Mouse (Mus musculus) lung, embryonic 15.5 days (tissue): ENCODE data around the gene Cntnap2. TPM values are rescaled to one million over a fixed set of nuclear protein-coding genes. Genes with fewer than 3 reads are reported as not detected.
"Not testable (repeated sequence)": the region's sequence is repeated elsewhere in the genome, so short reads cannot be mapped to it uniquely, and the experiment has no call there.

Experiments used
- ATAC-seq: fragments of 200-750 bp; cut with Nextera tagmentation; 2 replicates; pipeline ENCODE4 v1.8.0; 2017; ENCODE audit warnings: moderate number of reproducible peaks, borderline replicate concordance; ENCODE audit not compliant: low FRiP score, low TSS enrichment; ENCODE audit errors: extremely low read depth
- H3K27ac ChIP-seq: fragments of 300-500 bp; sonication (generic); 2 replicates; pipeline ENCODE4 v1.5.1; 2015; ENCODE audit warnings: moderate library complexity, mild to moderate bottlenecking, inconsistent platforms
- H3K27me3 ChIP-seq: fragments of 300-500 bp; sonication (generic); 2 replicates; pipeline ENCODE4 v1.6.1; 2015; ENCODE audit warnings: inconsistent platforms
- H3K36me3 ChIP-seq: fragments of 300-500 bp; sonication (generic); 2 replicates; pipeline ENCODE4 v1.6.1; 2015; ENCODE audit warnings: inconsistent platforms
- H3K4me1 ChIP-seq: fragments of 300-500 bp; sonication (generic); 2 replicates; pipeline ENCODE4 v1.6.1; 2015; ENCODE audit warnings: inconsistent platforms
- H3K4me2 ChIP-seq: fragments of 300-500 bp; sonication (generic); 2 replicates; pipeline ENCODE4 v1.6.1; 2015; ENCODE audit warnings: inconsistent platforms, mild to moderate bottlenecking, moderate library complexity
- H3K4me3 ChIP-seq: fragments of 300-500 bp; sonication (generic); 2 replicates; pipeline ENCODE4 v1.5.1; 2015; ENCODE audit warnings: mild to moderate bottlenecking, inconsistent platforms
- H3K9ac ChIP-seq: fragments of 300-500 bp; sonication (generic); 2 replicates; pipeline ENCODE4 v1.6.1; 2015; ENCODE audit warnings: inconsistent platforms
- H3K9me3 ChIP-seq: fragments of 300-500 bp; sonication (generic); 2 replicates; pipeline ENCODE4 v1.6.1; 2016; ENCODE audit warnings: inconsistent platforms
- WGBS: fragments of 180-500 bp; shearing (Covaris S2); methylation state at CpG from one replicate; pipeline ENCODE4 v1.1.7; 2015; 5-methylcytosine and 5-hydroxymethylcytosine counted together
- polyA plus RNA-seq: library from polyadenylated mRNA; unstranded; fragments of >200 nt; fragmentation: Nextera tagmentation; extraction: Ambion mirVana; gene quantifications from 2 replicates; pipeline ENCODE4 v1.2.1, GENCODE M21; 2015

The Cntnap2 gene
- polyA plus RNA-seq, 1 experiment from 2014 or later = 1.0 TPM

DNA sequence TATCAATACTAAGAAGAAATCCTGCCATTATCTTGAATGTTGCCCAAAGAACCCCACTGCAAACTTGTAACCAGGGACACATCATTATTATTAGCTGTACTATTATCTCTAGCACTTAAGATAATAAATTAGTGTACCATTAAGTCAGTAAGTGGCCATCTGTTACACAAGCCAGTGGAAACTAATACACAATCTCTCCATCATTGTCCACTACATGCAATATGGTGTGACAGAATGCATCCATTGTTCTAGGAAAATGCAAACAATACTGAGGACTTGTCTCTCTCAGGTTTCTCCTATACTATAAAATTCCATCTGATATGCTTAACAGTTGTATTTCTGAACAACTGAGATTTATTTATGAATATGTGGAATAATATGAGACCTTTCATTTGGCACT lies 1355.0 kb downstream of the Cntnap2 start:
- no peak overlapping the region for H3K4me2 ChIP-seq
- H3K4me3 ChIP-seq = no peak overlapping the region
- no peaks in the 10 kb centered on the region for H3K36me3 ChIP-seq
- ATAC-seq = no peak
- H3K9ac ChIP-seq = no peak overlapping the region
- no peaks in the 10 kb centered on the region for H3K9me3 ChIP-seq
- no peaks in the 10 kb centered on the region for H3K4me1 ChIP-seq
- no peaks in the 10 kb centered on the region for H3K27me3 ChIP-seq
- no peak overlapping the region for H3K27ac ChIP-seq

DNA sequence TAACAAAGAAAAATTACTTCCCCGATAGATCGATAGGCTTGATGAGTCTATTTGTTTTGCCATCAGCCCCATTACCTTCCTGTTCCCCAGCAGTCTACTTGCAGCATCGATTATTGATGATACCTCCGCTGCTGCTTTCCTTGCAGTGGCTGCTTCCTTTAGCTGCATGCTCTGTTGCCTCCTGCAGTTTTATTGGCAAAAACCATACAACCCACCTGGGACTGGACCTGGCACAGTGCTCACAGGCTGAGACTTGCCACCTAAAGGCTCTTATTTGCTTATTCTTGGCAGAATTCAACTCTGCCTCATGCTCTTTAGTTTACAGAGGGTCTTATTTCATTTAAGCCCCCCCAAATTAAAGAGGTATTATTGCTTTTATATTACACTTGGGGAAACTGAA lies 1355.4 kb downstream of the Cntnap2 start:
- Histone ChIP-seq H3K9ac (no peak overlapping the region), H3K9me3 (no peaks in the 10 kb centered on the region), H3K4me3 (no peak overlapping the region), H3K4me1 (no peaks in the 10 kb centered on the region), H3K4me2 (no peak overlapping the region), H3K27ac (no peak overlapping the region), H3K36me3 (no peaks in the 10 kb centered on the region), H3K27me3 (no peaks in the 10 kb centered on the region)
- ATAC-seq = no peak
- 84% methylated on average over 4 of the region's 4 CpGs for WGBS

DNA sequence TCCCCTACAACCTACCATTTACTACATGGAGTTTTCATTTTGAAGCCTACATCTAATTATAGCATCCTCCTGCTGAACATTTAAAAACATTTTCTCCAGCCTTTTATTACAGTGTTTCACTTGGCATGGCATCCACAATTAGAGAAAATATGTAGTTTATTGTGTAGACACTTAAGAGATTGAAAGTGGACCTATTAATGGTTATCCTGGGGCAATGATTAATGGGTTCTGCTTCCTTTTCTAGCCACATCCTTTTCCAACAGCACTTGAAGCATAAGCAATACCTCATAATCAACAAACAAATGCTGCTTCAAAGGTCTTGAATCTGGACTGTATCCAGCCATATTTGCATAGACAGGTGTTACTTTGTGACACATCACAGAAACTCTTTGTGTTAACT lies 1360.7 kb downstream of the Cntnap2 start:
- Histone ChIP-seq H3K4me1 (no peaks in the 10 kb centered on the region), H3K4me3 (no peak overlapping the region), H3K36me3 (no peaks in the 10 kb centered on the region), H3K4me2 (no peak overlapping the region), H3K9me3 (no peaks in the 10 kb centered on the region), H3K9ac (no peak overlapping the region), H3K27me3 (no peaks in the 10 kb centered on the region), H3K27ac (no peak overlapping the region)
- ATAC-seq = no peak

- Histone ChIP-seq H3K9me3 (no peaks in the 10 kb centered on the region), H3K4me2 (no peak overlapping the region), H3K9ac (no peak overlapping the region), H3K27me3 (no peaks in the 10 kb centered on the region), H3K4me3 (no peak overlapping the region), H3K4me1 (no peaks in the 10 kb centered on the region), H3K36me3 (no peaks in the 10 kb centered on the region), H3K27ac (no peak overlapping the region)
- no peak for ATAC-seq
Observed at GRCm38 (mm10) chr6:46420349-46420748, 1361.2 kb downstream of the Cntnap2 start.

DNA sequence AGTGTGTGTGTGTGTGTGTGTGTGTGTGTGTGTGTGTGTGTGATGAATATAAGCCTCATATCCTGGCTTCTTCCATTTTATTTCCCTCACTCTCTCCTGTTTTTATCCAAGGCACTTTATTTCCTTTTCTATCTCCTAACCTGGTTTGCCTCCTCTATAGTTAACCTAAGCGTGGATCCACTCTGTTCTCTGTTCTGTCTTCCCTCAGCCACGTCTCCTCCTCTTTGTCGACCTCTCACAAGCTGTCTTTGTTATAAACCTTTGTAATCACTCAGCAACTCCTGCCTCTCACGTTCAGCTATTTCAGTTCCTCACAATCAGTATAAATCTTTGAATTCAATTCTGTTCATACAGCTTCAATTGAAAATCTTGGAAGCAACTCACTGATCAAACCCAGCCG lies 1369.1 kb downstream of the Cntnap2 start:
- no peaks in the 10 kb centered on the region for H3K36me3 ChIP-seq
- no peak overlapping the region for H3K4me2 ChIP-seq
- H3K27ac ChIP-seq = no peak overlapping the region
- H3K4me1 ChIP-seq = no peaks in the 10 kb centered on the region
- H3K9me3 ChIP-seq = no peaks in the 10 kb centered on the region
- H3K9ac ChIP-seq = no peak overlapping the region
- no peak for ATAC-seq
- no peak overlapping the region for H3K4me3 ChIP-seq
- WGBS = 63% methylated on average over 5 of the region's 5 CpGs
- H3K27me3 ChIP-seq = no peaks in the 10 kb centered on the region

- Histone ChIP-seq H3K9me3 (no peaks in the 10 kb centered on the region), H3K4me1 (no peaks in the 10 kb centered on the region), H3K36me3 (no peaks in the 10 kb centered on the region), H3K27ac (no peak overlapping the region), H3K9ac (no peak overlapping the region), H3K27me3 (no peaks in the 10 kb centered on the region), H3K4me2 (no peak overlapping the region), H3K4me3 (no peak overlapping the region)
- no peak for ATAC-seq
- 73% methylated on average over 2 of the region's 2 CpGs for whole genome bisulfite sequencing
Observed at GRCm38 (mm10) chr6:46450917-46451638, 1391.9 kb downstream of the Cntnap2 start.

GRCm38 (mm10) chr6:46472683-46473082 lies 1413.5 kb downstream of the Cntnap2 start:
- Histone ChIP-seq H3K4me1 (no peaks in the 10 kb centered on the region), H3K27ac (no peak overlapping the region), H3K27me3 (no peaks in the 10 kb centered on the region), H3K4me2 (no peak overlapping the region), H3K36me3 (no peaks in the 10 kb centered on the region), H3K9me3 (no peaks in the 10 kb centered on the region), H3K9ac (no peak overlapping the region), H3K4me3 (no peak overlapping the region)
- ATAC-seq = no peak
- 66% methylated on average over 4 of the region's 4 CpGs for WGBS

DNA sequence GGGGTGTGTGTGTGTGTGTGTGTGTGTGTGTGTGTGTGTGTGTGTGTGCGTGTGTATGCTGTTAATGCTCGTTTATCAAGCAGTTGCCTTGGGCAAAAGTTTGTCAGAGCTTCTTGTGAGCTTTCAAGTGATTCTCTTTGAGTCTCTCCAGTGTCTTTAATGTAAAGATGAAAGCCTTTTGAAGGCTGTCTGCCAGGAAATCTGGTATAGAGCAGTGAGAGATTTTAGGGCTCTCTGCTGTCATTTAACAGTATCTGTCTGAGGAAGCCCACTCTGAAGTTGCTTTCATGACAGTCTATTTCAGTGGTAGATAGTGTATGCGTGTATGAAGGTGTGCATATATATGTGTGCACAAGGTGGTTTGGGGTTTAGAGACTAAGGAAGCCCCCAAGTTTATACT lies 1425.2 kb downstream of the Cntnap2 start:
- no peak for ATAC-seq
- no peaks in the 10 kb centered on the region for H3K27me3 ChIP-seq
- H3K36me3 ChIP-seq = no peaks in the 10 kb centered on the region
- no peak overlapping the region for H3K4me2 ChIP-seq
- no peaks in the 10 kb centered on the region for H3K4me1 ChIP-seq
- WGBS = 46% methylated on average over 3 of the region's 3 CpGs
- H3K27ac ChIP-seq = no peak overlapping the region
- no peak overlapping the region for H3K4me3 ChIP-seq
- H3K9me3 ChIP-seq = no peaks in the 10 kb centered on the region
- H3K9ac ChIP-seq = no peak overlapping the region

- no peaks in the 10 kb centered on the region for H3K36me3 ChIP-seq
- H3K27me3 ChIP-seq = no peaks in the 10 kb centered on the region
- H3K4me2 ChIP-seq = no peak overlapping the region
- H3K4me1 ChIP-seq = no peaks in the 10 kb centered on the region
- no peak overlapping the region for H3K4me3 ChIP-seq
- 39% methylated on average over 1 of the region's 1 CpGs for WGBS
- H3K9me3 ChIP-seq = no peaks in the 10 kb centered on the region
- H3K27ac ChIP-seq = no peak overlapping the region
- ATAC-seq = no peak
- H3K9ac ChIP-seq = no peak overlapping the region
Observed at GRCm38 (mm10) chr6:46502786-46503185, 1443.6 kb downstream of the Cntnap2 start.

GRCm38 (mm10) chr6:46512841-46513240 lies 1453.7 kb downstream of the Cntnap2 start:
- H3K4me3 ChIP-seq = no peak overlapping the region
- H3K4me2 ChIP-seq = no peak overlapping the region
- no peaks in the 10 kb centered on the region for H3K9me3 ChIP-seq
- 59% methylated on average over 1 of the region's 1 CpGs for WGBS
- H3K4me1 ChIP-seq = no peaks in the 10 kb centered on the region
- ATAC-seq = peak; percentile 75; the same call in 1 of the 2 replicates
- H3K27ac ChIP-seq = no peak overlapping the region
- no peaks in the 10 kb centered on the region for H3K27me3 ChIP-seq
- H3K36me3 ChIP-seq = no peaks in the 10 kb centered on the region
- no peak overlapping the region for H3K9ac ChIP-seq

- H3K27me3 ChIP-seq, ATAC-seq, H3K27ac ChIP-seq, H3K9me3 ChIP-seq, H3K4me2 ChIP-seq, H3K36me3 ChIP-seq, H3K4me3 ChIP-seq, H3K9ac ChIP-seq, H3K4me1 ChIP-seq: not testable (repeated sequence)
- 81% methylated on average over 2 of the region's 2 CpGs for WGBS
Observed at GRCm38 (mm10) chr6:46537586-46537985, 1478.4 kb downstream of the Cntnap2 start.

DNA sequence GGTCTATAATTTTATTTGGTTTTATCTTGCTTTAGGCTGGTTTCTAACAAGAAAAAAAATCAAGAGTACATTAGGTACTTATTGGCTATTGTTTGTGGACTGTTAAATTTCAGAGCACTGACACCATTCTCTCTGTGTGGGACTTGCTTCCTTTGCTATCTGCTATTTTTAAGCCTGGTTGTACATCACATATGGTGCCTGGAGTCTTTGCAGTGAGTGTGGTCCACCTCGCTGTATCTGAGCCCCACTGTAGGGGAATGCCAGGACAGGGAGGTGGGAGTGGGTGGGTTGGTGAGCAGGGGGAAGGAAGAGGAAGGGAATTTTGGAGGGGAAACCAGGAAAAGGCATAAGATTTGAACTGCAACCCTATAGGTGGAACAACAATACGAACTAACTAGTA lies 1504.3 kb downstream of the Cntnap2 start:
- ATAC-seq = no peak
- WGBS = 80% methylated on average over 2 of the region's 2 CpGs
- H3K36me3 ChIP-seq = no peaks in the 10 kb centered on the region
- no peaks in the 10 kb centered on the region for H3K4me1 ChIP-seq
- no peak overlapping the region for H3K4me3 ChIP-seq
- no peaks in the 10 kb centered on the region for H3K27me3 ChIP-seq
- no peaks in the 10 kb centered on the region for H3K9me3 ChIP-seq
- H3K27ac ChIP-seq = no peak overlapping the region
- H3K4me2 ChIP-seq = no peak overlapping the region
- no peak overlapping the region for H3K9ac ChIP-seq

DNA sequence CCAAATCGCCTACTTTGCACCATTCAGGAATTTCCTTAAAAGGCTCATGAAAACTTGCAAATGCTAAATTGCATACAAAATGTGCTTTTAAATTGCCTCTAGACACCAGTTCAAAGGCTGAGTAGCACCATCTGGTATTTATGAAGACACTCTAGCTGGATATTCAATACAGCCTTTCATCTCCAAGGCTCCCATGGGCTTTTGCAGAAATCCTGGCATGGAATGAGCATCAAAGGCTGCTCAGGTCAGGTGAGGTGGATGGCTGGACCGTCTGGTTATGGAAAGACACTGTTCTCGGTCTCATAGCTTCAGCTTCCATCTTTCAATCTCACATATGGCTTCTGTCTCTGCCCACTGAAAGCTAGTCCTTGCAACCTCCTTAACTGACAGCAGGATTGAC lies 1515.9 kb downstream of the Cntnap2 start:
- H3K4me2 ChIP-seq = no peak overlapping the region
- ATAC-seq = no peak
- no peak overlapping the region for H3K9ac ChIP-seq
- no peaks in the 10 kb centered on the region for H3K36me3 ChIP-seq
- H3K27me3 ChIP-seq = no peaks in the 10 kb centered on the region
- H3K9me3 ChIP-seq = no peaks in the 10 kb centered on the region
- no peak overlapping the region for H3K4me3 ChIP-seq
- no peaks in the 10 kb centered on the region for H3K4me1 ChIP-seq
- H3K27ac ChIP-seq = no peak overlapping the region
- 54% methylated on average over 3 of the region's 3 CpGs for WGBS
